Mouse (Mus musculus) kidney, embryonic 15.5 days (tissue): ENCODE data around the gene Pigk. TPM values are rescaled to one million over a fixed set of nuclear protein-coding genes. Genes with fewer than 3 reads are reported as not detected.

Source experiments
- ATAC-seq: fragments of 200-750 bp; cut with Nextera tagmentation; replicated peaks from 2 replicates; pipeline ENCODE4 v1.8.0; 2017; ENCODE audit warnings: moderate TSS enrichment; ENCODE audit not compliant: low FRiP score
- H3K27ac ChIP-seq: fragments of 300-500 bp; sonication (generic); 2 replicates; pipeline ENCODE4 v1.5.1; 2015; ENCODE audit warnings: mild to moderate bottlenecking, inconsistent platforms
- H3K27me3 ChIP-seq: fragments of 300-500 bp; sonication (generic); 2 replicates; pipeline ENCODE4 v1.6.1; 2015; ENCODE audit warnings: inconsistent platforms
- H3K36me3 ChIP-seq: fragments of 300-500 bp; sonication (generic); 2 replicates; pipeline ENCODE4 v1.6.1; 2015; ENCODE audit warnings: inconsistent platforms
- H3K4me1 ChIP-seq: fragments of 300-500 bp; sonication (generic); 2 replicates; pipeline ENCODE4 v1.6.1; 2015; ENCODE audit warnings: inconsistent platforms
- H3K4me2 ChIP-seq: fragments of 300-500 bp; sonication (generic); 2 replicates; pipeline ENCODE4 v1.6.1; 2015; ENCODE audit warnings: moderate library complexity, mild to moderate bottlenecking, inconsistent platforms
- H3K4me3 ChIP-seq: fragments of 300-500 bp; sonication (generic); replicated peaks from 2 replicates; pipeline ENCODE4 v1.5.1; 2015; ENCODE audit warnings: mild to moderate bottlenecking, inconsistent platforms
- H3K9ac ChIP-seq: fragments of 300-500 bp; sonication (generic); 2 replicates; pipeline ENCODE4 v1.6.1; 2015; ENCODE audit warnings: mild to moderate bottlenecking, inconsistent platforms
- H3K9me3 ChIP-seq: fragments of 300-500 bp; sonication (generic); replicated peaks from 2 replicates; pipeline ENCODE4 v1.6.1; 2016; ENCODE audit warnings: inconsistent platforms
- WGBS: fragments of 180-500 bp; shearing (Covaris S2); methylation state at CpG from one replicate; pipeline ENCODE4 v1.1.7; 2015; ENCODE audit warnings: mixed read lengths; 5-methylcytosine and 5-hydroxymethylcytosine counted together
- polyA plus RNA-seq: library from polyadenylated mRNA; unstranded; fragments of >200 nt; fragmentation: Nextera tagmentation; extraction: Ambion mirVana; gene quantifications from 2 replicates; pipeline ENCODE4 v1.2.1, GENCODE M21; 2015

The Pigk gene
- polyA plus RNA-seq, 1 experiment from 2014 or later = 42.2 TPM

DNA sequence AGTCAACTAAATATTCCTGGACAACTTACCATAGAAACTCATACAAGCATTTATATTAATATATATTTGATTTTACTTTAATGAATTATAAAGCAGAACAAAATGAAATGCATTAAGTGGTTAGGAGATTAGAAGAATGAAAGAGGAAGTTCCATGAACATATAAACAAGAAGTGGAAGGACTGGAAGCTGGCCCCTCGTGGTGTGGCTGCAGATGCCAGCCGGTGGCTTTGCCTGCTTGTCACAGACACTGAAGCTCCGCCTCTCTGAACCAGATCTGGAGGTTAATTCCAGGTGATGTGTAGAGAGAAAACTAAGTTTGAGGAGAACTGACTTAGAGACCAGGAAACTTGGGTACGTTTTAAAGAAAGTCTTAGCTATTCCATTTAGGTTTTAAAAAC, 181.0 kb downstream of the Pigk start:
- Histone ChIP-seq H3K9me3 (no peaks in the 10 kb centered on the region), H3K9ac (no peak overlapping the region), H3K36me3 (no peaks in the 10 kb centered on the region), H3K27me3 (no peaks in the 10 kb centered on the region), H3K27ac (no peak overlapping the region), H3K4me2 (no peak overlapping the region), H3K4me3 (no peak overlapping the region), H3K4me1 (no peaks in the 10 kb centered on the region)
- 60% methylated on average over 4 of the region's 4 CpGs for WGBS
- ATAC-seq = no peak

DNA sequence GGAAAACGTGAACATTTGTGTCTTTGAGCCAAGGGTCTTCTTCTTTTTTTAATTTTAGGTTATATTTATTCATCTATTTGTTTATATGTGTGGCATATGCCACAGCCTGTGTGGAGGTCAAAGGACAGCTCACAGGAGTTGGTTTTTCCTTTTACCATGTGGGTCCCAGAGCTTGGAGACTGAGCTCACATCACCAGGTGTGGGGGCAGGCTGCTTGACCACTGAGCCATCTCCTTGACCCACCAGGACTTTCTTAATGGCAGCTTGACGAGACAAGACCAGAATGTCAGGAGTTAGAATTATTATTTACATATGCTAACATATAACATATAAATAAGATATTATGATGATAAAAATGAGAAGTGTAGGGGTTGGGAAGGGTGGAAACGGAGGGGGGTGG, 182.2 kb downstream of the Pigk start:
- Histone ChIP-seq H3K4me2 (no peak overlapping the region), H3K36me3 (no peaks in the 10 kb centered on the region), H3K9ac (no peak overlapping the region), H3K4me3 (no peak overlapping the region), H3K9me3 (no peaks in the 10 kb centered on the region), H3K4me1 (no peaks in the 10 kb centered on the region), H3K27me3 (no peaks in the 10 kb centered on the region), H3K27ac (no peak overlapping the region)
- WGBS = 74% methylated on average over 3 of the region's 3 CpGs
- no peak for ATAC-seq

DNA sequence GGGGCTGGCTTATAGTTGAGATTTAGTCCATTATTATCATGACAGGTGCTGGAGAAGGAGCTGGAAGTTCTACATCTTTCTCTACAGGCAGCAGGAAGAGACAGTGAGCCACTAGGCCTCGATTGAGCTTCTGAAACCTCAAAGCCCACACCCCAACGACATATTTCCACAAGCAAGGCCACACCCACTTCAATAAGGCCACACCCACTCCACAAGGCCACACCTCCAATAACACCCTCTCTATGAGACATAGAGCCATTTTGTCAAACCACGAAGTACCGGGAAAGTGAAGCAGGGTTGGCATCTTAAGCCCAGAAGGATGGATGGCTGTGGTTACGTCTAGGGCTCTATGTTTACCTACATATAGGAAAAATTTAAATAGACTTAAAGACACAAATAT, 183.3 kb downstream of the Pigk start:
- Histone ChIP-seq H3K4me3 (no peak overlapping the region), H3K4me2 (no peak overlapping the region), H3K4me1 (no peaks in the 10 kb centered on the region), H3K9me3 (no peaks in the 10 kb centered on the region), H3K36me3 (no peaks in the 10 kb centered on the region), H3K9ac (no peak overlapping the region), H3K27ac (no peak overlapping the region), H3K27me3 (no peaks in the 10 kb centered on the region)
- ATAC-seq = no peak
- 92% methylated on average over 5 of the region's 5 CpGs for WGBS

DNA sequence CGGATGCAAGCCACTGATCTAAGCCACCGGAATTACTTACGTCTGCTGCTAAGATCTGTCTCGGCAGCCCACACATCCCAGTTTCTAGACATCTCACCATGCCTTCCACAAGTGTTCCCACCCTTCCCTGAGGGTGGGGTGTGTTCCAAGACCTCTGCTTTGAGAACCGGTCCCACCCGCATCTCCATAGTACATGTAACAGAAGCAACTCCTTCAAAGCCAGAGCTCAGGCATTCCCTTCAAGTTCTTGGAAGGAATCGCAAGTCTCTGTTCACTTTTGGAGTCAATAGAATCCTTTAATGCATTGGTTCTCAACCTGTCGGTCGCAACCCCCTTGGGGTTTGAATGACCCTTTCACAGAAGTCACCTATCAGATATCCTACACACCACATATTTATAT, 185.0 kb downstream of the Pigk start:
- H3K27ac ChIP-seq = no peak overlapping the region
- no peak for ATAC-seq
- no peak overlapping the region for H3K4me3 ChIP-seq
- no peaks in the 10 kb centered on the region for H3K4me1 ChIP-seq
- H3K9ac ChIP-seq = no peak overlapping the region
- H3K27me3 ChIP-seq = no peaks in the 10 kb centered on the region
- no peak overlapping the region for H3K4me2 ChIP-seq
- 87% methylated on average over 9 of the region's 9 CpGs for WGBS
- H3K9me3 ChIP-seq = no peaks in the 10 kb centered on the region
- no peaks in the 10 kb centered on the region for H3K36me3 ChIP-seq

DNA sequence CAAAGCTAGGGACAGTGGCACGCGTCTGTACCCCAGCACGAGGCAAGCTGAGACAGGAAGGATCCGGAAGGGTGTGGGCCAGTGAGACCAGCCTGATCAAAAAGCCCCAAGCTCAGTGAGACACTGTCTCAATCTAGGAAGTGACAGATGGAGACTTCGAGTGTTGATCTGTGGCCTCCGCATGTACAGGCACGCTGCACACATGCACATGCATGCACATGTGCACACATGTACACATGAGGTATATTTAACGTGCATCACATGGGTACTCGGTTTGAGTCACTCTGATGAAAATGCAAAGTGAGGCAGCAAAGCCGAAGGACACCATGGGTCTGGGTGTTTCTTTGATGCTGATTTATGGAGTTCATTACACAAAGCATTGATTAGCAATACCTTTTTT, 191.1 kb downstream of the Pigk start:
- Histone ChIP-seq H3K4me3 (no peak overlapping the region), H3K9me3 (no peaks in the 10 kb centered on the region), H3K4me2 (no peak overlapping the region), H3K9ac (no peak overlapping the region), H3K27me3 (no peaks in the 10 kb centered on the region), H3K4me1 (peaks cover 4% of the 10 kb centered on the region; the same call in 1 of the 2 replicates), H3K36me3 (no peaks in the 10 kb centered on the region), H3K27ac (no peak overlapping the region)
- WGBS = 86% methylated on average over 10 of the region's 10 CpGs
- no peak; the same call in 1 of the 2 replicates for ATAC-seq

DNA sequence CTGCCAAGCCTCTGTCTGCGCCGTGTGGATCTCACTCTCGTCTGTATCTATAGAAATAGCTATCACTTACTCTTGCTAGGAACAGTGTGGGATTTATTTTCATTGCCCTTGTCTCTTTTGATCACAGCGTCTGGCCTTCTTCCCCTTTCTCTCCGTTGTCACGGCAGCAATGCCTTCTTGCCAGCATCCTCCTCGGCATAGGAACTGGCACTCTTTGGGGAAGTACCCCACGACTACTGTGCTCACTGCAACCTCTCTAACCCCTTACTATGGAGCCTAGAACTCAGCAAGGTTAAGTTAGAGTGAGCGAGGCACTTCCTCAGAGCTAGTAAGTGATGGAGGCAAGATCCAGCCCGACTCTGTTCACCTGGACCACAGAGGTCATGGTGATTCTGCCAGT, 191.9 kb downstream of the Pigk start:
- no peak for ATAC-seq
- Histone ChIP-seq H3K4me1 (peaks cover 4% of the 10 kb centered on the region; the same call in 1 of the 2 replicates), H3K4me3 (no peak overlapping the region), H3K27me3 (no peaks in the 10 kb centered on the region), H3K9ac (no peak overlapping the region), H3K9me3 (no peaks in the 10 kb centered on the region), H3K36me3 (no peaks in the 10 kb centered on the region), H3K4me2 (no peak overlapping the region), H3K27ac (no peak overlapping the region)
- WGBS = 41% methylated on average over 10 of the region's 10 CpGs

DNA sequence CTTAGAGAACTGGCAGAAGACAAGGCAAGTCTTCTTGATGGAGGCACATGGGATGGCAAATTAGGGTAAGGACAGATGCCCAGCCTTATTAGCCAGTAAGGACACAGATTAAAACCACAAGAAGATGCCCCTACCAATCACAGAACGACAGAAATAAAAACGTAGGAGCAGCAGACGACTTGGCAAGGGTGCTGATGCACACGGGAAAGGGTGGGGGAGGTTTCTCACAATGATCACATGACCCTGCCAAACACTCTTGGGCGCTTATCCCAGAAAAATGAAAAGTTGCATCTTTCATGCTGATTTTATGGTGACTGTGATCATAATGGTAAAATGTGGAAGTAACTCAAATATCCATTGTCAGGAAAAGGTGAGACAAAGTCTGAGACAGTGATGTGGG, 193.2 kb downstream of the Pigk start:
- Histone ChIP-seq H3K4me3 (no peak overlapping the region), H3K27ac (no peak overlapping the region), H3K4me1 (peaks cover 12% of the 10 kb centered on the region), H3K36me3 (no peaks in the 10 kb centered on the region), H3K27me3 (no peaks in the 10 kb centered on the region), H3K9ac (no peak overlapping the region), H3K9me3 (no peaks in the 10 kb centered on the region), H3K4me2 (no peak overlapping the region)
- 64% methylated on average over 5 of the region's 5 CpGs for WGBS
- ATAC-seq = no peak

DNA sequence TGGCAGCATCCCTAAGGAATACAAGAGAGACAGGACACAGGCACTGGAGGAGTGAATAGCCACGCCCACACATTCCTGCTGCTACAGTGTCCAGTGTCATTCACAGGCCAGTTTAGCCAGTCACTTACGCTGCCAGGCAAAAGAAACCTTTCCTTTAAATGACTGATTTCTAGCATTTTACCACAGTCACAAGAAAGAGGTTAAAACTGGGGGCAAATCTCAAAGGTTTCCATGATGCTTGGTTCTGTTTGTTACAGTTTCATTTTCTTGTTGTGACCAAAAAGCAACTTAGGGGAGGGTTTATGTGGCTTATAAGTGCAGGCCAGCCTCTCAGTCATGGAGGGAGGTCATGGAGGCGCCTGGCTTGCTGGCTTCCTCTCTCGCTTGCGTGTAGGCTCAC, 193.8 kb downstream of the Pigk start:
- Histone ChIP-seq H3K4me3 (no peak overlapping the region), H3K36me3 (no peaks in the 10 kb centered on the region), H3K27ac (no peak overlapping the region), H3K4me1 (peaks cover 15% of the 10 kb centered on the region), H3K9ac (no peak overlapping the region), H3K27me3 (no peaks in the 10 kb centered on the region), H3K4me2 (no peak overlapping the region), H3K9me3 (no peaks in the 10 kb centered on the region)
- WGBS = 61% methylated on average over 5 of the region's 5 CpGs
- 0 out of 2 replicates have a peak, but pooled peaks have one; percentile 44 for ATAC-seq

DNA sequence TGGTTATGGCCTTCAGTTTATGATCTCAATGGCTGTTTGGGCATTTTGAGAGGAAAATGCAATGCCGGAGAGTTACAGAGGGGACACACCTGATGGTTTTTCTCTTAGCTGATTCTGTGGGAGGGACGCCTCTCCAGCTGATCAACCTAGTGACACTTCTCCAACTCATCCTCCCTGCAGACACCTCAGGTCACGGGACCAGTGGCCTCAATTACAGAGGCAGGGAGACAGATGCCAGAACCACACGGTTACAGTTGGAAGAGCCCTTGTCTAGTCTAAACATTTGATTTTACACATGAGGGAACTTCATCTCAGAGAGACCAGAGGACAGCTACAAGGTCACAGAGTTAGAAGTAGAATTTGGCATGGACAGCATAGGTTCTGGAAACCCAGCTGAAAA, 197.7 kb downstream of the Pigk start:
- Histone ChIP-seq H3K4me2 (no peak overlapping the region), H3K9me3 (no peaks in the 10 kb centered on the region), H3K4me1 (peaks cover 11% of the 10 kb centered on the region), H3K9ac (no peak overlapping the region), H3K27me3 (no peaks in the 10 kb centered on the region), H3K4me3 (no peak overlapping the region), H3K27ac (no peak overlapping the region), H3K36me3 (no peaks in the 10 kb centered on the region)
- peak; percentile 57 for ATAC-seq
- 52% methylated on average over 4 of the region's 4 CpGs for WGBS

DNA sequence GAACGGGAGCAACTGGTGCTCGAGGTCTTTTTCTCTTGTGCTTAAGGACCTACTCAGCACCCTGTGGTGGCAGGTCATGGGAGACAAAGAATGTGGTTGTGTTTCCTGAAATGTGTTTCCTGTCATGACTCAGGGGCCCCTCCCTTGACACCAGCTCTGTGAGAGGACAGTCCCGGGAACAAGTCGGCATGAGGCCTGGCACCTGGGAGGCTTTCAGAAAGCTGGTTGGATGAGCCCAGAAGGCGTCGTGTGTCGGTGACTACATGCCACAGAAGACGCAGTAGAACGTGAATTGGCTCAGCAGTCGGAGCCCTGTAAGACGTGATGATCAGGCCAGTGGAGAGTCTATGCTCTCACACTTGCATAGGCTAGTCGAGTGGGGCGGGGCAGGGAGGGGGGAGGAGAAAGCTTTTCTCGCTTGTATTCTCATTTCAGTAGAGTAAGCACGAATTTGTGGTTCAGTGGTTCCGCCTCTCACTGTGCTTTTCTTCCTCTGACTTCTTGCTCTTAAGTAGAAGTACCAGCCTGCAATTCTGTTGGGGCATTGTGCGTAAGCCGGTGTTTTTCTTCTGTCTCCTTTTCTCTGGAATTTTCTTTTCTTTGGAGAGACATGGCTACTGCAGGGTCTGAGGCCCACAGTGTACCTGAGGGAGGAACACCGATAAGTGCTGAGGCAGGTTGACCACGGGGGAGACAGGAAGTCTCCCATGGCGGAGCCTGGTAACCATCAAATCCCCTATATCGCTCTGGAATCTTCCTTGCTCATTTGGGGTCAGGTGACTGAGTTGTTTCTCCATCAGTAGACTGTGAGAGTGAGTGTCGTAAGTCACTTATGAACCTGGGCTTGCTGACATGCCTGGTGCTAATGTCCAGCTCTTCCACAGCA, 198.6 kb downstream of the Pigk start:
- Histone ChIP-seq H3K27me3 (no peaks in the 10 kb centered on the region), H3K4me2 (no peak overlapping the region), H3K4me1 (peaks cover 11% of the 10 kb centered on the region), H3K9me3 (no peaks in the 10 kb centered on the region), H3K36me3 (no peaks in the 10 kb centered on the region), H3K9ac (no peak overlapping the region), H3K27ac (no peak overlapping the region), H3K4me3 (no peak overlapping the region)
- 74% methylated on average over 23 of the region's 23 CpGs for WGBS
- peak; percentile 62; the same call in 1 of the 2 replicates for ATAC-seq

DNA sequence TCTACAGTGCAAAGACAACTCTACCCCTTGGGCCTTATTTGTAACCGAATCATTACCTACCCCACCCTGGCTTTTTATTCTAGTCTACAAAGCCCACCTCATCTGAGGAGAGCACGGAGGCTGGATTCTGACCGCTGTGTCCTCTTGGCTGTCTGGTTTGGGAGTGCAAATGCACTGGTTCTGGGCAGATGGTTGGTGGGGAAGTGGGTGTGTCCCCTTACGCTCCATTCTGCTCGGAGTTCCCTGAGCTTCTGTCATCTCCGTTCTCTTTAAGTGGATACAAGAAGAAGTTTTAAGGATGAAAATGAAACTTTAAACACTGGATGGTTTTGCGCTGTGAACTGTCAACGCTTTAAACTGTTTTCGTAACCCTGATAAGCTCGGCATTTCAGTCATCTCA, 199.2 kb downstream of the Pigk start:
- Histone ChIP-seq H3K27me3 (no peaks in the 10 kb centered on the region), H3K27ac (no peak overlapping the region), H3K9me3 (no peaks in the 10 kb centered on the region), H3K4me1 (peaks cover 11% of the 10 kb centered on the region), H3K36me3 (no peaks in the 10 kb centered on the region), H3K9ac (no peak overlapping the region), H3K4me3 (no peak overlapping the region), H3K4me2 (no peak overlapping the region)
- no peak for ATAC-seq
- WGBS = 87% methylated on average over 10 of the region's 10 CpGs

DNA sequence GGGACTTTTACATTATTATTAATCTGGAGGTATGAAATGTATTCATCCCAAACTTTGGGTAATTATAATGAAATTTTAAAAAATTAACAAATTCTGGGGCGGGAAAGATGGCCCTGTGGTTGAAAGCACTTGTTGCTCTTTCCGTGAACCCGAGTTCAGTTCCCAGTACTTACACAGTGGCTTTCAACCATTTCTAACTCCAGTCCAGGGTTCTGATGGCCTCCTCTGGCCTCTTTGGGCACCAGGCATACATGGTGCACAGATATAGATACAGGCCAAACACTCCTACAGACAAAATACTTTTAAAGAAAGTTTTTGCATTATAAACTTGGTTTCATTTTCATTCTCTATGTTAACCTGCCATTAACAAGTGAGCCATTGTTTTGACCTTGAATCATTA, 199.7 kb downstream of the Pigk start:
- H3K27me3 ChIP-seq = no peaks in the 10 kb centered on the region
- no peaks in the 10 kb centered on the region for H3K9me3 ChIP-seq
- no peak overlapping the region for H3K27ac ChIP-seq
- peaks cover 11% of the 10 kb centered on the region for H3K4me1 ChIP-seq
- no peak overlapping the region for H3K4me3 ChIP-seq
- no peak overlapping the region for H3K9ac ChIP-seq
- H3K4me2 ChIP-seq = no peak overlapping the region
- H3K36me3 ChIP-seq = no peaks in the 10 kb centered on the region
- no peak for ATAC-seq
- WGBS = 95% methylated on average over 3 of the region's 3 CpGs

DNA sequence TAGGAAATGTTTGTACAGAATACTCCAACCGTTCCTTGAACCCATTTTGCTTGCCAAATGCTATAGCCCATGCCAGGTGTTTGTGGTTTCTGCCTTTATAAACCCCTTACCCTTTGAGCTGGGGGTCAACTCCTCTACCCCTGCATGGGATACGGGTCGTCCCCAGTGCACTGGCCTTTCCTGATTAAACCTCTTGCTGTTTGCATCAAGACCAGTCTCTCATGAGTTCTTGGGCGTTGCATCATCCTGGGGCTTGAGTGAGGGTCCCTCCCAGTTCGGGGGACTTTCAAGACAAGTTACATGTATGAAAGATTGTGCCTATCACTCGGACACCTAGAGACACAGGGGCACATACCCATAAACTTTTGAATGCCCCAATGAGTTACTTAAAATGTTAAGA, 200.5 kb downstream of the Pigk start:
- 87% methylated on average over 6 of the region's 6 CpGs for WGBS
- H3K27me3 ChIP-seq = no peaks in the 10 kb centered on the region
- no peak for ATAC-seq
- H3K9me3 ChIP-seq = no peaks in the 10 kb centered on the region
- no peak overlapping the region for H3K9ac ChIP-seq
- H3K4me2 ChIP-seq = no peak overlapping the region
- H3K4me3 ChIP-seq = no peak overlapping the region
- H3K27ac ChIP-seq = no peak overlapping the region
- H3K4me1 ChIP-seq = peaks cover 11% of the 10 kb centered on the region
- H3K36me3 ChIP-seq = no peaks in the 10 kb centered on the region
